Comparison of ENCODE assay signal across 21 mouse cellular contexts in genomic region chr7:99851121-99851520, GRCm38 (mm10). TPM values are rescaled to one million over a fixed set of nuclear protein-coding genes. Genes with fewer than 3 reads are reported as not detected.
DNase-seq lines count a peak whose midpoint lies in the region; ATAC-seq and TF ChIP-seq lines count a peak whose summit lies in the region.
"Had no signal": no experiment of that assay in that cellular context is flagged by ENCODE, and none has a peak within 500 bp of the region (broad histone marks: within the 10 kb centered on the region; RNA-seq: fewer than 3 reads in every experiment).

No protein-coding gene starts in this region.

- no peak for DNase-seq in hindbrain, embryonic 10.5 days (ENCODE audit: low spot score)
- DNase-seq in midbrain, embryonic 10.5 days (ENCODE audit: low spot score), result no peak
- no peak for DNase-seq in midbrain, embryonic 11.5 days (ENCODE audit: low spot score, missing footprints)
- peak; percentile 58 for DNase-seq in A20 (ENCODE audit: low read depth, low spot score)
- no peak for DNase-seq in retina, postnatal 1 day
- DNase-seq in stomach, postnatal 0 days (ENCODE audit: low spot score), result no peak
- DNase-seq: adrenal gland, adult 8-10 months; adrenal gland, postnatal 36 days; cerebellum, adult 2 months; cerebellum, postnatal 10 days; forebrain, postnatal 0 days; gastrocnemius, postnatal 25 days; heart, adult 18-20 months; heart, postnatal 14 days had no signal

- TF ChIP-seq EP300 in stomach, postnatal 0 days (optimal IDR thresholded peaks at IDR 0.05), result no peak

- no peaks in the 10 kb centered on the region for H3K27me3 ChIP-seq in hindbrain, embryonic 12.5 days
- H3K27me3 ChIP-seq in hindbrain, embryonic 10.5 days (ENCODE audit: insufficient read depth, poor library complexity, severe bottlenecking), result no peaks in the 10 kb centered on the region
- no peaks in the 10 kb centered on the region for H3K27me3 ChIP-seq in midbrain, embryonic 10.5 days (ENCODE audit: low read depth, poor library complexity, severe bottlenecking)
- no peaks in the 10 kb centered on the region for H3K27me3 ChIP-seq in midbrain, embryonic 11.5 days (ENCODE audit: control insufficient read depth, insufficient read depth, low read length)
- no peaks in the 10 kb centered on the region for H3K27me3 ChIP-seq in hindbrain, embryonic 15.5 days
- H3K27me3 ChIP-seq in stomach, postnatal 0 days (ENCODE audit: control insufficient read depth, insufficient read depth, low read length), result no peaks in the 10 kb centered on the region
- H3K27me3 ChIP-seq: forebrain, embryonic 13.5 days; heart, embryonic 15.5 days had no signal

- peaks cover 48% of the 10 kb centered on the region for H3K36me3 ChIP-seq in hindbrain, embryonic 12.5 days
- H3K36me3 ChIP-seq in hindbrain, embryonic 10.5 days, result peaks cover 82% of the 10 kb centered on the region
- peaks cover 81% of the 10 kb centered on the region for H3K36me3 ChIP-seq in midbrain, embryonic 10.5 days
- peaks cover 9% of the 10 kb centered on the region; the same call in 1 of the 2 replicates for H3K36me3 ChIP-seq in midbrain, embryonic 11.5 days (ENCODE audit: control insufficient read depth, insufficient read depth, low read length)
- peaks cover 25% of the 10 kb centered on the region for H3K36me3 ChIP-seq in hindbrain, embryonic 15.5 days
- no peaks in the 10 kb centered on the region; the same call in 1 of the 2 replicates for H3K36me3 ChIP-seq in stomach, postnatal 0 days (ENCODE audit: control insufficient read depth, insufficient read depth, low read length)

- H3K4me2 ChIP-seq in hindbrain, embryonic 12.5 days (replicated peaks), result no peak overlapping the region
- H3K4me2 ChIP-seq in midbrain, embryonic 11.5 days, result no peak overlapping the region
- H3K4me2 ChIP-seq in hindbrain, embryonic 15.5 days, result no peak overlapping the region
- no peak overlapping the region for H3K4me2 ChIP-seq in stomach, postnatal 0 days (replicated peaks; ENCODE audit: low read depth)
- H3K4me2 ChIP-seq: forebrain, embryonic 13.5 days; heart, embryonic 15.5 days had no signal

- no peaks in the 10 kb centered on the region for H3K9me3 ChIP-seq in hindbrain, embryonic 12.5 days (replicated peaks)
- H3K9me3 ChIP-seq in hindbrain, embryonic 10.5 days, result no peaks in the 10 kb centered on the region
- H3K9me3 ChIP-seq in midbrain, embryonic 10.5 days (replicated peaks), result no peaks in the 10 kb centered on the region
- no peaks in the 10 kb centered on the region for H3K9me3 ChIP-seq in midbrain, embryonic 11.5 days (ENCODE audit: control insufficient read depth, low read length)
- no peaks in the 10 kb centered on the region for H3K9me3 ChIP-seq in hindbrain, embryonic 15.5 days
- no peaks in the 10 kb centered on the region for H3K9me3 ChIP-seq in stomach, postnatal 0 days (ENCODE audit: control insufficient read depth, low read length)
- H3K9me3 ChIP-seq: embryonic facial prominence, embryonic 10.5 days; forebrain, embryonic 13.5 days; G1E; heart, embryonic 10.5 days; heart, embryonic 15.5 days had no signal

- H3K9ac ChIP-seq in hindbrain, embryonic 12.5 days, result no peak overlapping the region
- no peak overlapping the region for H3K9ac ChIP-seq in midbrain, embryonic 11.5 days (ENCODE audit: low read length)
- H3K9ac ChIP-seq in hindbrain, embryonic 15.5 days, result no peak overlapping the region
- no peak overlapping the region for H3K9ac ChIP-seq in stomach, postnatal 0 days (ENCODE audit: low read length)
- H3K9ac ChIP-seq: forebrain, embryonic 13.5 days; forebrain, postnatal 0 days; heart, embryonic 15.5 days had no signal

- 71% methylated on average over 1 of the region's 1 CpGs for WGBS in hindbrain, embryonic 12.5 days
- 74% methylated on average over 1 of the region's 1 CpGs for WGBS in hindbrain, embryonic 10.5 days
- WGBS in midbrain, embryonic 10.5 days, result 56% methylated on average over 1 of the region's 1 CpGs
- 55% methylated on average over 1 of the region's 1 CpGs for WGBS in midbrain, embryonic 11.5 days
- WGBS in hindbrain, embryonic 15.5 days, result 69% methylated on average over 1 of the region's 1 CpGs
- WGBS in stomach, postnatal 0 days, result 62% methylated on average over 1 of the region's 1 CpGs

- 0 out of 2 replicates have a peak overlapping the region, but pooled peaks have one; percentile 4 for H3K27ac ChIP-seq in hindbrain, embryonic 12.5 days
- H3K27ac ChIP-seq in hindbrain, embryonic 10.5 days, result no peak overlapping the region
- H3K27ac ChIP-seq in midbrain, embryonic 10.5 days (replicated peaks), result 0 out of 2 replicates have a peak overlapping the region, but pooled peaks have one; percentile 10
- no peak overlapping the region for H3K27ac ChIP-seq in midbrain, embryonic 11.5 days (ENCODE audit: low read depth, low read length)
- H3K27ac ChIP-seq in hindbrain, embryonic 15.5 days (replicated peaks), result peak overlapping the region; percentile 16
- H3K27ac ChIP-seq in stomach, postnatal 0 days (replicated peaks), result no peak overlapping the region
- H3K27ac ChIP-seq: embryonic facial prominence, embryonic 10.5 days; forebrain, embryonic 13.5 days; heart, embryonic 10.5 days; heart, embryonic 15.5 days had no signal

- peaks cover 8% of the 10 kb centered on the region for H3K4me1 ChIP-seq in hindbrain, embryonic 12.5 days
- peaks cover 8% of the 10 kb centered on the region for H3K4me1 ChIP-seq in hindbrain, embryonic 10.5 days (replicated peaks)
- peaks cover 12% of the 10 kb centered on the region for H3K4me1 ChIP-seq in midbrain, embryonic 10.5 days
- no peaks in the 10 kb centered on the region for H3K4me1 ChIP-seq in midbrain, embryonic 11.5 days (ENCODE audit: control insufficient read depth, insufficient read depth, low read length)
- H3K4me1 ChIP-seq in hindbrain, embryonic 15.5 days (replicated peaks), result peaks cover 4% of the 10 kb centered on the region; the same call in 1 of the 2 replicates
- H3K4me1 ChIP-seq in stomach, postnatal 0 days (replicated peaks; ENCODE audit: control insufficient read depth, insufficient read depth), result no peaks in the 10 kb centered on the region
- H3K4me1 ChIP-seq: embryonic facial prominence, embryonic 10.5 days had no signal

- no peak overlapping the region for H3K4me3 ChIP-seq in hindbrain, embryonic 12.5 days
- no peak overlapping the region for H3K4me3 ChIP-seq in hindbrain, embryonic 10.5 days
- no peak overlapping the region for H3K4me3 ChIP-seq in midbrain, embryonic 10.5 days
- H3K4me3 ChIP-seq in midbrain, embryonic 11.5 days (ENCODE audit: low read depth, low read length), result no peak overlapping the region
- H3K4me3 ChIP-seq in hindbrain, embryonic 15.5 days, result no peak overlapping the region
- no peak overlapping the region for H3K4me3 ChIP-seq in stomach, postnatal 0 days (ENCODE audit: low read depth, low read length)
- H3K4me3 ChIP-seq: embryonic facial prominence, embryonic 10.5 days; forebrain, embryonic 13.5 days; heart, embryonic 10.5 days; heart, embryonic 15.5 days had no signal

- no peak for TF ChIP-seq CTCF in stomach, postnatal 0 days (IDR thresholded peaks at IDR 0.05; ENCODE audit: low read depth)

- no peak for ATAC-seq in hindbrain, embryonic 12.5 days (ENCODE audit: low FRiP score)
- no peak for ATAC-seq in midbrain, embryonic 11.5 days (ENCODE audit: low FRiP score)
- no peak for ATAC-seq in hindbrain, embryonic 15.5 days (ENCODE audit: low FRiP score, low read depth)
- ATAC-seq in stomach, postnatal 0 days (ENCODE audit: low FRiP score, low TSS enrichment), result no peak
- ATAC-seq: forebrain, embryonic 13.5 days; forebrain, postnatal 0 days had no signal

RNA-seq across cellular contexts. Expression of gene Xrra1, which starts 7.8 kb away (rescaled TPM):
- 0.44 and 0.94 TPM in 2 replicates for polyA plus RNA-seq in hindbrain, embryonic 12.5 days (2016; fragmentation: Nextera tagmentation; extraction: Ambion mirVana)
- polyA plus RNA-seq in hindbrain, embryonic 10.5 days (2016; fragmentation: Nextera tagmentation; extraction: Ambion mirVana), result 0.46 and 0.68 TPM in 2 replicates
- polyA plus RNA-seq in midbrain, embryonic 10.5 days (2016; fragmentation: Nextera tagmentation; extraction: Ambion mirVana), result 0.27 and 0.38 TPM in 2 replicates
- polyA plus RNA-seq in midbrain, embryonic 11.5 days (2014; fragmentation: Nextera tagmentation; extraction: Ambion mirVana), result 0.29 and 0.44 TPM in 2 replicates
- polyA plus RNA-seq in hindbrain, embryonic 15.5 days (2015; fragmentation: Nextera tagmentation; extraction: Ambion mirVana), result 0.80 and 1.1 TPM in 2 replicates
- polyA plus RNA-seq in stomach, postnatal 0 days (2015; fragmentation: Nextera tagmentation; extraction: Ambion mirVana), result 0.08 and 0.27 TPM in 2 replicates

RNA-seq across cellular contexts. Expression of gene Spcs2, which starts 12.1 kb away (rescaled TPM):
- polyA plus RNA-seq in hindbrain, embryonic 12.5 days (2016; fragmentation: Nextera tagmentation; extraction: Ambion mirVana), result 352 and 354 TPM in 2 replicates
- 352 and 393 TPM in 2 replicates for polyA plus RNA-seq in hindbrain, embryonic 10.5 days (2016; fragmentation: Nextera tagmentation; extraction: Ambion mirVana)
- polyA plus RNA-seq in midbrain, embryonic 10.5 days (2016; fragmentation: Nextera tagmentation; extraction: Ambion mirVana), result 396 and 411 TPM in 2 replicates
- polyA plus RNA-seq in midbrain, embryonic 11.5 days (2014; fragmentation: Nextera tagmentation; extraction: Ambion mirVana), result 385 and 386 TPM in 2 replicates
- 276 and 279 TPM in 2 replicates for polyA plus RNA-seq in hindbrain, embryonic 15.5 days (2015; fragmentation: Nextera tagmentation; extraction: Ambion mirVana)
- polyA plus RNA-seq in stomach, postnatal 0 days (2015; fragmentation: Nextera tagmentation; extraction: Ambion mirVana), result 289 and 308 TPM in 2 replicates

RNA-seq across cellular contexts. Expression of gene Neu3, which starts 22.9 kb away (rescaled TPM):
- polyA plus RNA-seq in hindbrain, embryonic 12.5 days (2016; fragmentation: Nextera tagmentation; extraction: Ambion mirVana), result 2.3 and 2.5 TPM in 2 replicates
- polyA plus RNA-seq in hindbrain, embryonic 10.5 days (2016; fragmentation: Nextera tagmentation; extraction: Ambion mirVana), result 1.9 and 2.1 TPM in 2 replicates
- polyA plus RNA-seq in midbrain, embryonic 10.5 days (2016; fragmentation: Nextera tagmentation; extraction: Ambion mirVana), result 2.5 TPM in 2 replicates
- polyA plus RNA-seq in midbrain, embryonic 11.5 days (2014; fragmentation: Nextera tagmentation; extraction: Ambion mirVana), result 1.5 and 1.6 TPM in 2 replicates
- polyA plus RNA-seq in hindbrain, embryonic 15.5 days (2015; fragmentation: Nextera tagmentation; extraction: Ambion mirVana), result 1.6 and 2.1 TPM in 2 replicates
- 4.0 and 4.4 TPM in 2 replicates for polyA plus RNA-seq in stomach, postnatal 0 days (2015; fragmentation: Nextera tagmentation; extraction: Ambion mirVana)

Comparison
In these comparisons a context has a peak if more than half of its experiments do, and no peak if none do; other contexts are left out.
1. H3K27ac ChIP-seq: peak in hindbrain, embryonic 12.5 days (single experiment), midbrain, embryonic 10.5 days (single experiment) and hindbrain, embryonic 15.5 days (single experiment); none in hindbrain, embryonic 10.5 days (single experiment), midbrain, embryonic 11.5 days (single experiment) and stomach, postnatal 0 days (single experiment).